In the genomic region with DNA sequence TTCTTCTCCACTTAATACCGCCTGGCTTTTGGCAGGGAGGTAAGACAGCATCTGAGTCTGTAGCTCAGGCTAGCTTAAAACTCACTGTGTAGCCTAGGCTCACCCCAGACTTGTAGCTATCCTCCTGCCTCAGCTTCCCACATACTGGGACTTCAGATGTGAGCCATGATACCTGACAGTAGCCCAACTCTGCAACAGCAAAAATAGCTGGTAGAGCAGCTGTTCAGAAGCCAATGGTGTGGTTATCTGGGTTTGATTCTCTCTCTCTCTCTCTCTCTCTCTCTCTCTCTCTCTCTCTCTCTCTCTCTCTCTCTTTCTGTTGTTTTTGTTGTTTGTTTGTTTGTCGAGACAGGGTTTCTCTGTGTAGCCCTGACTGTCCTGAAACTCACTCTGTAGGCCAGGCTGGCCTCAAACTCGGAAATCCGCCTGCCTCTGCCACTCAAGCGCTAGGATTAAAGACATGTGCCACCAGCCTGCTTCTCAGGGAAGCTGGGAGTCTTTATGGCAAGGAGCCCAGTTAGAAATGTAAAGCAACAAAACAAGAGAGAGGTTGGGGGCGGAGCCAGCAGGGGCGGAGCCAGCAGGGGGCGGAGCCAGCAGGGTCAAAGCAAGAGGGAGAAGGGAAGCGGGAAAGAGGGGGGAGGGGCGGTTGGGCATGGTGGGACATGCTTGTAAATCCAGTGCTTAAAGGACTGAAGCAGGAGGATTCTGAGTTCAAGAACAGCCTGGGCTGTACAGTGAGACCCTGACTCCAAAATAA, we compare ENCODE assay signal across 11 mouse cellular contexts. TPM values are rescaled to one million over a fixed set of nuclear protein-coding genes. Genes with fewer than 3 reads are reported as not detected.
DNase-seq lines count a peak whose midpoint lies in the region; ATAC-seq and TF ChIP-seq lines count a peak whose summit lies in the region.
"Had no signal": no experiment of that assay in that cellular context is flagged by ENCODE, and none has a peak within 500 bp of the region (broad histone marks: within the 10 kb centered on the region; RNA-seq: fewer than 3 reads in every experiment).

No protein-coding gene starts in this region.

- DNase-seq in midbrain, embryonic 11.5 days (ENCODE audit: low spot score, missing footprints), result no peak
- no peak for DNase-seq in midbrain, postnatal 0 days (ENCODE audit: low spot score)
- peak; percentile 94 for DNase-seq in R1 (ENCODE audit: low read depth, low spot score)
- no peak for DNase-seq in hindbrain, embryonic 14.5 days (ENCODE audit: low spot score)
- peak; percentile 31 for DNase-seq in testis, postnatal 14 days (ENCODE audit: low spot score)
- DNase-seq in urinary bladder, postnatal 36 days (ENCODE audit: low spot score in 2 of 2), result no peak
- DNase-seq: adrenal gland, adult 8-10 months; cerebellum, adult 2 months; right cerebral cortex, adult 18-20 months had no signal

- WGBS in midbrain, embryonic 11.5 days, result 77% methylated on average over 10 of the region's 10 CpGs
- WGBS in midbrain, postnatal 0 days, result 80% methylated on average over 10 of the region's 10 CpGs
- WGBS in hindbrain, embryonic 14.5 days, result 82% methylated on average over 10 of the region's 10 CpGs

- no peak overlapping the region for H3K4me3 ChIP-seq in midbrain, embryonic 11.5 days (ENCODE audit: low read depth, low read length)
- H3K4me3 ChIP-seq in midbrain, postnatal 0 days (ENCODE audit: low read depth, low read length), result no peak overlapping the region
- H3K4me3 ChIP-seq in hindbrain, embryonic 14.5 days (replicated peaks; ENCODE audit: low read length), result no peak overlapping the region

- H3K36me3 ChIP-seq in midbrain, embryonic 11.5 days (ENCODE audit: control insufficient read depth, insufficient read depth, low read length), result no peaks in the 10 kb centered on the region
- H3K36me3 ChIP-seq in midbrain, postnatal 0 days (ENCODE audit: insufficient read depth, low read length), result no peaks in the 10 kb centered on the region
- H3K36me3 ChIP-seq in hindbrain, embryonic 14.5 days (replicated peaks; ENCODE audit: control insufficient read depth, insufficient read depth), result no peaks in the 10 kb centered on the region

- H3K9ac ChIP-seq in midbrain, embryonic 11.5 days (ENCODE audit: low read length), result no peak overlapping the region
- no peak overlapping the region for H3K9ac ChIP-seq in midbrain, postnatal 0 days (replicated peaks; ENCODE audit: low read length, poor library complexity, severe bottlenecking)
- no peak overlapping the region for H3K9ac ChIP-seq in hindbrain, embryonic 14.5 days

- no peak overlapping the region for H3K4me2 ChIP-seq in midbrain, embryonic 11.5 days
- H3K4me2 ChIP-seq in midbrain, postnatal 0 days (ENCODE audit: low read depth, low read length, poor library complexity, severe bottlenecking), result no peak overlapping the region
- no peak overlapping the region for H3K4me2 ChIP-seq in hindbrain, embryonic 14.5 days (replicated peaks)
- H3K4me2 ChIP-seq: heart, embryonic 11.5 days had no signal

- H3K27me3 ChIP-seq in midbrain, embryonic 11.5 days (ENCODE audit: control insufficient read depth, insufficient read depth, low read length), result no peaks in the 10 kb centered on the region
- no peaks in the 10 kb centered on the region for H3K27me3 ChIP-seq in midbrain, postnatal 0 days (ENCODE audit: insufficient read depth, low read length)
- H3K27me3 ChIP-seq in hindbrain, embryonic 14.5 days (ENCODE audit: control insufficient read depth, insufficient read depth, low read length), result no peaks in the 10 kb centered on the region

- H3K27ac ChIP-seq in midbrain, embryonic 11.5 days (ENCODE audit: low read depth, low read length), result no peak overlapping the region
- H3K27ac ChIP-seq in midbrain, postnatal 0 days (ENCODE audit: low read depth, low read length), result no peak overlapping the region
- H3K27ac ChIP-seq in hindbrain, embryonic 14.5 days, result peak overlapping the region; percentile 78; the same call in 1 of the 2 replicates

- no peaks in the 10 kb centered on the region for H3K9me3 ChIP-seq in midbrain, embryonic 11.5 days (ENCODE audit: control insufficient read depth, low read length)
- no peaks in the 10 kb centered on the region for H3K9me3 ChIP-seq in midbrain, postnatal 0 days (ENCODE audit: low read length)
- H3K9me3 ChIP-seq in hindbrain, embryonic 14.5 days (ENCODE audit: control insufficient read depth, low read length), result no peaks in the 10 kb centered on the region

- H3K4me1 ChIP-seq in midbrain, embryonic 11.5 days (ENCODE audit: control insufficient read depth, insufficient read depth, low read length), result no peaks in the 10 kb centered on the region
- H3K4me1 ChIP-seq in midbrain, postnatal 0 days (ENCODE audit: insufficient read depth, low read length), result peaks cover 4% of the 10 kb centered on the region; the same call in 1 of the 2 replicates
- peaks cover 11% of the 10 kb centered on the region for H3K4me1 ChIP-seq in hindbrain, embryonic 14.5 days (replicated peaks; ENCODE audit: control insufficient read depth, insufficient read depth, low read length)

- 0 out of 2 replicates have a peak, but pooled peaks have one; percentile 31 for ATAC-seq in midbrain, embryonic 11.5 days (ENCODE audit: low FRiP score)
- no peak for ATAC-seq in midbrain, postnatal 0 days (ENCODE audit: low FRiP score)
- ATAC-seq in hindbrain, embryonic 14.5 days (ENCODE audit: low FRiP score), result no peak
- ATAC-seq in inflammation-experienced regulatory T-cells, adult 6 months, result no peak

- no peak for TF ChIP-seq CTCF in midbrain, postnatal 0 days (IDR thresholded peaks at IDR 0.05)

RNA-seq across cellular contexts. Expression of gene Sub1, which starts 41.3 kb away (rescaled TPM):
- polyA plus RNA-seq in midbrain, embryonic 11.5 days (2014; fragmentation: Nextera tagmentation; extraction: Ambion mirVana), result 798 and 807 TPM in 2 replicates
- total RNA-seq in midbrain, postnatal 0 days (2014; rRNA removed), result 133 and 184 TPM in 2 replicates
- 616 and 676 TPM in 2 replicates for polyA plus RNA-seq in midbrain, postnatal 0 days (2015; fragmentation: Nextera tagmentation; extraction: Ambion mirVana)
- polyA plus RNA-seq in hindbrain, embryonic 14.5 days (2014; fragmentation: Nextera tagmentation; extraction: Ambion mirVana), result 534 and 562 TPM in 2 replicates
- polyA plus RNA-seq in inflammation-experienced regulatory T-cells, adult 6 months (2017; shearing (Covaris generic)), result 1,000 to 10,000 TPM in 1 of 3 experiments, 100 to 1,000 TPM in 2; 740 to 1,497 (median 768) TPM

Comparison
In these comparisons a context has a peak if more than half of its experiments do, and no peak if none do; other contexts are left out.
1. DNase-seq: peak in R1 (single experiment) and testis, postnatal 14 days (single experiment); none in midbrain, embryonic 11.5 days (single experiment), midbrain, postnatal 0 days (single experiment), hindbrain, embryonic 14.5 days (single experiment) and urinary bladder, postnatal 36 days (0 of 2).